ENCODE assay signal across 10 mouse cellular contexts in genomic region chr2:152792461-152792860, GRCm38 (mm10). TPM values are rescaled to one million over a fixed set of nuclear protein-coding genes. Genes with fewer than 3 reads are reported as not detected.
A peak's percentile ranks its signal among the peaks of the same experiment; 100 is the strongest.
DNase-seq lines count a peak whose midpoint lies in the region; ATAC-seq and TF ChIP-seq lines count a peak whose summit lies in the region.
"Had no signal": no experiment of that assay in that cellular context is flagged by ENCODE, and none has a peak within 500 bp of the region (broad histone marks: within the 10 kb centered on the region; RNA-seq: fewer than 3 reads in every experiment).

No protein-coding gene starts in this region.

- no peak overlapping the region for H3K4me2 ChIP-seq in kidney, postnatal 0 days (ENCODE audit: low read length)
- no peak overlapping the region for H3K4me2 ChIP-seq in stomach, postnatal 0 days (replicated peaks; ENCODE audit: low read depth)

- no peak for TF ChIP-seq POLR2A in thymus, adult 2 months (IDR thresholded peaks at IDR 0.05; ENCODE audit: control insufficient read depth, extremely low read depth, insufficient read depth, low read length, poor library complexity)

- TF ChIP-seq EP300 in stomach, postnatal 0 days (optimal IDR thresholded peaks at IDR 0.05): no peak

- H3K4me3 ChIP-seq in thymus, adult 2 months (ENCODE audit: control insufficient read depth, insufficient read depth, low read length): no peak overlapping the region
- no peak overlapping the region for H3K4me3 ChIP-seq in kidney, postnatal 0 days (replicated peaks; ENCODE audit: low read depth, low read length)
- H3K4me3 ChIP-seq in stomach, postnatal 0 days (ENCODE audit: low read depth, low read length): no peak overlapping the region
- H3K4me3 ChIP-seq in midbrain, embryonic 10.5 days: no peak overlapping the region

- H3K9ac ChIP-seq in kidney, postnatal 0 days (ENCODE audit: low read depth, low read length): no peak overlapping the region
- no peak overlapping the region for H3K9ac ChIP-seq in stomach, postnatal 0 days (ENCODE audit: low read length)

- no peaks in the 10 kb centered on the region for H3K9me3 ChIP-seq in kidney, postnatal 0 days (replicated peaks; ENCODE audit: low read length)
- H3K9me3 ChIP-seq in stomach, postnatal 0 days (ENCODE audit: control insufficient read depth, low read length): no peaks in the 10 kb centered on the region
- no peaks in the 10 kb centered on the region for H3K9me3 ChIP-seq in midbrain, embryonic 10.5 days (replicated peaks)

- H3K27me3 ChIP-seq in thymus, adult 2 months (ENCODE audit: control insufficient read depth, insufficient read depth, low read length): no peaks in the 10 kb centered on the region
- H3K27me3 ChIP-seq in kidney, postnatal 0 days (ENCODE audit: insufficient read depth, low read length): no peaks in the 10 kb centered on the region
- H3K27me3 ChIP-seq in stomach, postnatal 0 days (ENCODE audit: control insufficient read depth, insufficient read depth, low read length): no peaks in the 10 kb centered on the region
- no peaks in the 10 kb centered on the region for H3K27me3 ChIP-seq in midbrain, embryonic 10.5 days (ENCODE audit: low read depth, poor library complexity, severe bottlenecking)

- peaks cover 78% of the 10 kb centered on the region for H3K4me1 ChIP-seq in thymus, adult 2 months (replicated peaks; ENCODE audit: control insufficient read depth, insufficient read depth, low read length)
- H3K4me1 ChIP-seq in kidney, postnatal 0 days (replicated peaks; ENCODE audit: insufficient read depth, low read length): peaks cover 28% of the 10 kb centered on the region
- peaks cover 12% of the 10 kb centered on the region for H3K4me1 ChIP-seq in stomach, postnatal 0 days (replicated peaks; ENCODE audit: control insufficient read depth, insufficient read depth)
- H3K4me1 ChIP-seq in midbrain, embryonic 10.5 days: peaks cover 21% of the 10 kb centered on the region

- peak overlapping the region; percentile 43; the same call in 1 of the 2 replicates for H3K27ac ChIP-seq in thymus, adult 2 months (ENCODE audit: control insufficient read depth, insufficient read depth, low read length)
- 0 out of 2 replicates have a peak overlapping the region, but pooled peaks have one; percentile 0 for H3K27ac ChIP-seq in kidney, postnatal 0 days
- no peak overlapping the region for H3K27ac ChIP-seq in stomach, postnatal 0 days (replicated peaks)
- no peak overlapping the region for H3K27ac ChIP-seq in midbrain, embryonic 10.5 days (replicated peaks)

- H3K36me3 ChIP-seq in thymus, adult 2 months (ENCODE audit: control insufficient read depth, insufficient read depth, low read length): 0 out of 2 replicates have a peak, but pooled peaks cover 3% of the 10 kb centered on the region
- H3K36me3 ChIP-seq in kidney, postnatal 0 days (ENCODE audit: insufficient read depth, low read length): no peaks in the 10 kb centered on the region
- no peaks in the 10 kb centered on the region for H3K36me3 ChIP-seq in stomach, postnatal 0 days (ENCODE audit: control insufficient read depth, insufficient read depth, low read length)
- H3K36me3 ChIP-seq in midbrain, embryonic 10.5 days: peaks cover 18% of the 10 kb centered on the region

- peak; percentile 21; the same call in 1 of the 2 replicates for ATAC-seq in kidney, postnatal 0 days (replicated peaks; ENCODE audit: low FRiP score, low read depth)
- ATAC-seq in stomach, postnatal 0 days (ENCODE audit: low FRiP score, low TSS enrichment): 0 out of 2 replicates have a peak, but pooled peaks have one; percentile 30
- ATAC-seq in inflammation-experienced regulatory T-cells, adult 6 months: no peak

- WGBS in thymus, adult 2 months: 88% methylated on average over 2 of the region's 2 CpGs
- WGBS in kidney, postnatal 0 days: 37% methylated on average over 2 of the region's 2 CpGs
- 33% methylated on average over 2 of the region's 2 CpGs for WGBS in stomach, postnatal 0 days
- 46% methylated on average over 2 of the region's 2 CpGs for WGBS in midbrain, embryonic 10.5 days

- no peak for DNase-seq in thymus, adult 2 months
- no peak for DNase-seq in thymus, postnatal 10 days (ENCODE audit: low spot score in 2 of 2)
- peak; percentile 82 for DNase-seq in fibroblast of lung, adult 2 months (ENCODE audit: low read depth)
- no peak for DNase-seq in kidney, postnatal 0 days (ENCODE audit: low spot score)
- DNase-seq in stomach, postnatal 0 days (ENCODE audit: low spot score): no peak
- DNase-seq in midbrain, embryonic 10.5 days (ENCODE audit: low spot score): no peak
- DNase-seq in adrenal gland, postnatal 4 days (ENCODE audit: low spot score in 2 of 2): no peak
- DNase-seq: cerebellum, postnatal 14 days; gastrocnemius, postnatal 25 days had no signal

- TF ChIP-seq CTCF in thymus, adult 2 months (IDR thresholded peaks at IDR 0.05; ENCODE audit: borderline replicate concordance, control insufficient read depth, extremely low read depth, insufficient read depth, low read length, poor library complexity): no peak
- no peak for TF ChIP-seq CTCF in kidney, postnatal 0 days (IDR thresholded peaks at IDR 0.05; ENCODE audit: low read depth)
- no peak for TF ChIP-seq CTCF in stomach, postnatal 0 days (IDR thresholded peaks at IDR 0.05; ENCODE audit: low read depth)

RNA-seq across cellular contexts. Expression of gene Cox4i2, which starts 38.5 kb away (rescaled TPM):
- polyA plus RNA-seq in thymus, adult 2 months (2012; rRNA removed): 1.6 and 1.9 TPM in 2 replicates
- polyA plus RNA-seq in kidney, postnatal 0 days (2015; fragmentation: Nextera tagmentation; extraction: Ambion mirVana): 15.8 and 16.3 TPM in 2 replicates
- polyA plus RNA-seq in stomach, postnatal 0 days (2015; fragmentation: Nextera tagmentation; extraction: Ambion mirVana): 9.8 and 10.6 TPM in 2 replicates
- polyA plus RNA-seq in inflammation-experienced regulatory T-cells, adult 6 months (2017; shearing (Covaris generic)): not detected
- 4.2 and 4.6 TPM in 2 replicates for polyA plus RNA-seq in midbrain, embryonic 10.5 days (2016; fragmentation: Nextera tagmentation; extraction: Ambion mirVana)
- 1 to 10 TPM; 4.2 to 4.9 TPM for total RNA-seq in adrenal gland, postnatal 4 days (2021)

RNA-seq across cellular contexts. Expression of gene Bcl2l1, which starts 39.1 kb away (rescaled TPM):
- 205 and 207 TPM in 2 replicates for polyA plus RNA-seq in thymus, adult 2 months (2012; rRNA removed)
- polyA plus RNA-seq in kidney, postnatal 0 days (2015; fragmentation: Nextera tagmentation; extraction: Ambion mirVana): 95.6 and 98.7 TPM in 2 replicates
- 45.6 and 48.7 TPM in 2 replicates for polyA plus RNA-seq in stomach, postnatal 0 days (2015; fragmentation: Nextera tagmentation; extraction: Ambion mirVana)
- polyA plus RNA-seq in inflammation-experienced regulatory T-cells, adult 6 months (2017; shearing (Covaris generic)): 10 to 100 TPM; 36.5 to 64.5 (median 41.8) TPM
- polyA plus RNA-seq in midbrain, embryonic 10.5 days (2016; fragmentation: Nextera tagmentation; extraction: Ambion mirVana): 107 and 128 TPM in 2 replicates
- 10 to 100 TPM; 63.5 to 64.6 TPM for total RNA-seq in adrenal gland, postnatal 4 days (2021)

RNA-seq across cellular contexts. Expression of gene Tpx2, which starts 55.3 kb away (rescaled TPM):
- 16.1 and 19.1 TPM in 2 replicates for polyA plus RNA-seq in thymus, adult 2 months (2012; rRNA removed)
- 37.3 and 41.4 TPM in 2 replicates for polyA plus RNA-seq in kidney, postnatal 0 days (2015; fragmentation: Nextera tagmentation; extraction: Ambion mirVana)
- polyA plus RNA-seq in stomach, postnatal 0 days (2015; fragmentation: Nextera tagmentation; extraction: Ambion mirVana): 14.0 and 17.7 TPM in 2 replicates
- 10 to 100 TPM in 1 of 3 experiments, 1 to 10 TPM in 2; 5.3 to 56.1 (median 5.7) TPM for polyA plus RNA-seq in inflammation-experienced regulatory T-cells, adult 6 months (2017; shearing (Covaris generic))
- polyA plus RNA-seq in midbrain, embryonic 10.5 days (2016; fragmentation: Nextera tagmentation; extraction: Ambion mirVana): 153 TPM in 2 replicates
- total RNA-seq in adrenal gland, postnatal 4 days (2021): 10 to 100 TPM; 31.7 to 39.7 TPM

RNA-seq across cellular contexts. Expression of gene Id1, which starts 56.4 kb away (rescaled TPM):
- 54.6 and 66.4 TPM in 2 replicates for polyA plus RNA-seq in thymus, adult 2 months (2012; rRNA removed)
- polyA plus RNA-seq in kidney, postnatal 0 days (2015; fragmentation: Nextera tagmentation; extraction: Ambion mirVana): 170 and 194 TPM in 2 replicates
- 191 and 228 TPM in 2 replicates for polyA plus RNA-seq in stomach, postnatal 0 days (2015; fragmentation: Nextera tagmentation; extraction: Ambion mirVana)
- polyA plus RNA-seq in inflammation-experienced regulatory T-cells, adult 6 months (2017; shearing (Covaris generic)): under 1 TPM in 1 of 3 experiments, not detected in 2; 0.91 TPM
- polyA plus RNA-seq in midbrain, embryonic 10.5 days (2016; fragmentation: Nextera tagmentation; extraction: Ambion mirVana): 70.2 and 86.2 TPM in 2 replicates
- 100 to 1,000 TPM; 103 to 129 TPM for total RNA-seq in adrenal gland, postnatal 4 days (2021)

Comparison
In these comparisons a context has a peak if more than half of its experiments do, and no peak if none do; other contexts are left out.
1. H3K27ac ChIP-seq: peak in thymus, adult 2 months (single experiment) and kidney, postnatal 0 days (single experiment); none in stomach, postnatal 0 days (single experiment) and midbrain, embryonic 10.5 days (single experiment).